Mouse (Mus musculus): Measurements from ENCODE around the gene Slc38a9.

- TF ChIP-seq GATA1 (IDR thresholded peaks at IDR 0.05; ENCODE audit: borderline replicate concordance, low read length) (no peak), FLI1 (IDR thresholded peaks at IDR 0.05; ENCODE audit: low read length) (no peak)
These were observed 112.3 kb downstream of the Slc38a9 start for GRCm38 (mm10) chr13:112772861-112773260.

Data from megakaryocyte, embryonic 14.5 days (primary cell).